Mouse (Mus musculus) ES-E14 (cell line): ENCODE measurements around the gene Arfgap2. TPM values are rescaled to one million over a fixed set of nuclear protein-coding genes. Genes with fewer than 3 reads are reported as not detected.

Experiments
- DNase-seq: peaks from one replicate; pipeline ENCODE4 v3.0.0-alpha.2; 2013; ENCODE audit warnings: low read depth, low spot score
- H3K27ac ChIP-seq: 2 replicates; pipeline ENCODE4 v1.5.1; 2012; ENCODE audit warnings: low read depth, mild to moderate bottlenecking, low read length, moderate library complexity, mixed read lengths; ENCODE audit not compliant: poor library complexity, insufficient read depth, severe bottlenecking
- H3K36me3 ChIP-seq: 2 replicates; pipeline ENCODE4 v1.6.1; 2012; ENCODE audit warnings: mild to moderate bottlenecking, low read length, moderate library complexity, mixed read lengths; ENCODE audit not compliant: control insufficient read depth, poor library complexity, insufficient read depth, severe bottlenecking
- H3K4me1 ChIP-seq, 2 experiments: fragments of 150-350 bp in 1 of 2; sonication (generic) in 1 of 2; 2 replicates each; pipeline ENCODE4 v1.6.1; 2012; ENCODE audit warnings: low read length in 2 of 2, mild to moderate bottlenecking in 1 of 2, mixed read lengths in 1 of 2; ENCODE audit not compliant: control insufficient read depth in 2 of 2, insufficient read depth in 2 of 2, poor library complexity in 1 of 2
- H3K4me3 ChIP-seq, 2 experiments: fragments of 150-350 bp in 1 of 2; sonication (generic) in 1 of 2; 2 replicates each; pipeline ENCODE4 v1.5.1; 2012; ENCODE audit warnings: low read length in 2 of 2, low read depth in 1 of 2, mild to moderate bottlenecking in 1 of 2, mixed read lengths in 1 of 2; ENCODE audit not compliant: insufficient read depth in 1 of 2, poor library complexity in 1 of 2, severe bottlenecking in 1 of 2
- H3K9ac ChIP-seq: 2 replicates; pipeline ENCODE4 v1.6.1; 2012; ENCODE audit warnings: low read depth, mild to moderate bottlenecking, low read length, mixed read lengths; ENCODE audit not compliant: poor library complexity, insufficient read depth, severe bottlenecking
- H3K9me3 ChIP-seq: fragments of 150-350 bp; sonication (generic); 2 replicates; pipeline ENCODE4 v1.6.1; 2012; ENCODE audit warnings: low read depth, mild to moderate bottlenecking, low read length; ENCODE audit not compliant: control insufficient read depth, insufficient read depth
- CHD2 ChIP-seq: IDR thresholded peaks from 2 replicates; pipeline ENCODE4 v1.6.1; 2014; ENCODE audit warnings: mild to moderate bottlenecking, low read depth, low read length, inconsistent platforms
- HCFC1 ChIP-seq: IDR thresholded peaks from 2 replicates; pipeline ENCODE4 v1.6.1; 2012; ENCODE audit warnings: low read length, inconsistent platforms, borderline replicate concordance; ENCODE audit not compliant: insufficient read depth
- MAFK ChIP-seq: IDR thresholded peaks from 2 replicates; pipeline ENCODE4 v1.6.1; 2014; ENCODE audit warnings: mild to moderate bottlenecking, low read depth, low read length, inconsistent platforms; ENCODE audit not compliant: insufficient read depth
- ZC3H11A ChIP-seq: IDR thresholded peaks from 2 replicates; pipeline ENCODE4 v1.6.1; 2012; ENCODE audit warnings: low read depth, mild to moderate bottlenecking, inconsistent platforms, low read length, borderline replicate concordance
- ZNF384 ChIP-seq: IDR thresholded peaks from 2 replicates; pipeline ENCODE4 v1.6.1; 2012; ENCODE audit warnings: low read depth, low read length, inconsistent platforms
- in situ Hi-C, 2 experiments: fragments of 600-800 bp; cut with MboI; formaldehyde crosslinking; loops; one replicate each; pipeline ENCODE4 v1.15.1; 2025; ENCODE audit warnings: low sequenced_read_pairs in 2 of 2, inconsistent platforms in 1 of 2; ENCODE audit not compliant: unreplicated experiment in 2 of 2
- total RNA-seq: library from RNA; depleted of rRNA; stranded (reverse); fragments of 300-350 nt; gene quantifications from 2 replicates; pipeline ENCODE4 v1.2.3, GENCODE M21; 2012

The Arfgap2 gene
- total RNA-seq, 1 experiment = 40.7 TPM

DNA sequence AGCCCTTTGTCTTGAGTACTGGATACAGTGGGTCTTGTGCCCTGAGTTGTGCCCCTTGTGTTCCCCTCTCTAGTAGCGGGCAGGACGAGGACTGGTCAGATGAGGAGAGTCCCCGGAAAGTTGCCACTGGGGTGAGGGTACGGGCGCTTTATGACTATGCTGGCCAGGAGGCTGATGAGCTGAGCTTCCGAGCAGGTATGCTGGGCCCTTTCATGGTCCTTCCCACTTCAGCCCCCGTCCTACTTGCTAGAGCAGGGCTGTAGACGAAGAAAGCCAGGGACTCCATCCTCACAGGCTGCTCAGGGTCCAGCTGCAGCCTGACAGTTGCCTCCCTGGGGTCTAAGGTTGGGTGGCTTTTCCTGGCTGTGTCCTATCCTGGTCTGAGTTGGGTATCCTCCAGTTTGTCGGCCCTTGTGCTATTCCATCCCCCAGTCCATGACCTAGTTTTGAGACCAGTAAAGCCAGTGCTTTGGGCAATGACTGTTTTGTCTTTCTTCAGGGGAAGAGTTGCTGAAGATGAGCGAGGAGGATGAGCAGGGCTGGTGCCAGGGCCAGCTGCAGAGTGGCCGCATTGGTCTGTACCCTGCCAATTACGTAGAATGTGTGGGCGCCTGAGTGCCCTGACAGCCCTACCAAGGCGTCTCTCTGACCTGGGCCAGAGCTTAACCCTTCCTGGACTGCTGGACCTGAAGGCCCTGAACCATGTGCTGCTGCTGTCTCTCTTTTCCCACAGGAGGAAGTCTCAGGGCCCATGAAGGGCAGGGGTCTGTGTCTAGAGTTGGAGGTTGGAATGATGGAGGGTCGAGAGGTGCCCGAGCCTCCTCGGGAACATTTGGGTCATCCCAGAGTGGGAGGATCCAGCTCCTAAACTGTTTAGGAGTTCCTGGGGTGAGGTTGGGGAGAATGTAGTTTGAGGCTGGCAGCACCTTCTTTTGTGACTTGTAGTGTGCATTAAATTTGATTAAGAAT is 798 bp upstream of the Arfgap2 start:
- no peak for DNase-seq
- Histone ChIP-seq H3K27ac (no peak overlapping the region), H3K9me3 (no peaks in the 10 kb centered on the region), H3K9ac (peak overlapping the region; percentile 98; the same call in 1 of the 2 replicates), H3K4me1 (peaks cover 0 to 7% of the 10 kb centered on the region in 2 experiments; a peak in 2 of 4 replicates), H3K4me3 (peak overlapping the region in 1 of 2 experiments; percentile 91; a peak in 2 of 4 replicates), H3K36me3 (peaks cover 14% of the 10 kb centered on the region)
- in situ Hi-C loops = no loop called here
- TF ChIP-seq CHD2 (no peak), HCFC1 (no peak), ZNF384 (no peak), MAFK (no peak), ZC3H11A (no peak)

DNA sequence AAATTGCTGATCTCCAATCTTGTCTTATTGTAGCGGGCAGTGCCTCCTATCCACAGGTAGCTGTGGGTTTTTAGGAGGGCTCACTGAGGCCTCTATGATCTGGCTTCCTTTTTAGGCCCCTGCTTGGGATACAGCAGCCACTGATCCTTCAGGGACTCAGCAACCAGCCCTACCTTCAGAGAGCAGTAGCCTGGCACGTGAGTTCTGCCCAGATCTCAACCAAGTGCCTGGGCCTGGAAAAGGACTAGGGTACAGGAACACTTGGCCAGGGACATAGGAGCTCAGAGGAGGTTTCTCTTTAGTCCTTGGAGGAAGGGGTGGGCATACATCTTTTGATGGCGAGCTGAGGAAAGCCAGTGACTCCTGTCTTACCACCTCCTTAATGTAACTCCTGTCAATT is 3.3 kb downstream of the Arfgap2 start:
- Histone ChIP-seq H3K9ac (no peak overlapping the region), H3K4me3 (no peak overlapping the region), H3K36me3 (peaks cover 37% of the 10 kb centered on the region), H3K27ac (no peak overlapping the region), H3K9me3 (no peaks in the 10 kb centered on the region), H3K4me1 (peaks cover 0 to 7% of the 10 kb centered on the region in 2 experiments; a peak in 1 of 4 replicates)
- no peak for DNase-seq
- in situ Hi-C loops = no loop called here
- TF ChIP-seq ZC3H11A = no peak

GRCm38 (mm10) chr2:91268706-91269105 is 3.9 kb downstream of the Arfgap2 start:
- no peak overlapping the region for H3K4me3 ChIP-seq
- peaks cover 43% of the 10 kb centered on the region for H3K36me3 ChIP-seq
- H3K9me3 ChIP-seq = no peaks in the 10 kb centered on the region
- in situ Hi-C loops = no loop called here
- peaks cover 0 to 7% of the 10 kb centered on the region in 2 experiments; a peak in 1 of 4 replicates for H3K4me1 ChIP-seq
- TF ChIP-seq ZNF384 (no peak), ZC3H11A (no peak), MAFK (no peak), CHD2 (no peak), HCFC1 (no peak)
- H3K27ac ChIP-seq = no peak overlapping the region
- no peak overlapping the region for H3K9ac ChIP-seq
- no peak for DNase-seq

DNA sequence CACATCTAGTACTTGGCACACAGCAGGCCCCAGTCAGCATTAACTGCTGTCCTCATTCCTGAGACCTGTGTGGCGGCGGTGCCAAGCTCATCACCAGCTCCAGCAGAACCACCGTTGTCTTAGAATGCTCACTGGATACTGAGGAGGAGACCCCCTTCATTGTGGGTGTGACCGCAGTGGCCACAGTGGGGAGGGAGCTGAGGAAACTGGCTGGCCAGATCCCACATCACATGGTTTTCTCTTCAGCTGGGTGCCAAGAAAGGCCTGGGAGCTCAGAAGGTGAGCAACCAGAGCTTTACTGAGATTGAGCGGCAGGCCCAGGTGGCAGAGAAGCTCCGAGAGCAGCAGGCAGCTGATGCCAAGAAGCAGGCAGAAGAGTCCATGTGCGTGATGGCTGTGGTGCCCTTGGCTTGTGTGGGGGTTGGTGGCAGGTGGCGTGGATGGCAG is 4.9 kb downstream of the Arfgap2 start:
- H3K9me3 ChIP-seq = no peaks in the 10 kb centered on the region
- TF ChIP-seq ZNF384 (no peak), HCFC1 (no peak), CHD2 (no peak), ZC3H11A (no peak), MAFK (no peak)
- H3K27ac ChIP-seq = no peak overlapping the region
- no peaks in the 10 kb centered on the region for H3K4me1 ChIP-seq
- no peak for DNase-seq
- no peak overlapping the region for H3K4me3 ChIP-seq
- H3K9ac ChIP-seq = no peak overlapping the region
- peaks cover 51% of the 10 kb centered on the region for H3K36me3 ChIP-seq
- in situ Hi-C loops = no loop called here
